Mouse (Mus musculus): ENCODE results near the gene Msrb1. TPM values are rescaled to one million over a fixed set of nuclear protein-coding genes. Genes with fewer than 3 reads are reported as not detected.
A peak's percentile ranks its signal among the peaks of the same experiment; 100 is the strongest.

Msrb1 gene
- polyA plus RNA-seq, 1 experiment: 54.2 TPM

GRCm38 (mm10) chr17:24746986-24747385 is 10.5 kb downstream of the Msrb1 start:
- Histone ChIP-seq H3K27me3 (ENCODE audit: control insufficient read depth, insufficient read depth, low read length) (peaks cover 10% of the 10 kb centered on the region; the same call in 1 of the 2 replicates), H3K27ac (ENCODE audit: insufficient read depth, low read depth, low read length) (no peak overlapping the region), H3K4me3 (ENCODE audit: low read depth, low read length) (no peak overlapping the region), H3K36me3 (ENCODE audit: control insufficient read depth, insufficient read depth, low read length) (peaks cover 7% of the 10 kb centered on the region), H3K4me1 (ENCODE audit: control insufficient read depth, insufficient read depth, insufficient read length, low read length) (no peaks in the 10 kb centered on the region)
- WGBS: 52% methylated on average over 4 of the region's 4 CpGs
- TF ChIP-seq CTCF (IDR thresholded peaks at IDR 0.05; ENCODE audit: extremely low read depth, insufficient read length, insufficient replicate concordance, low read depth, low read length) (no peak), POLR2A (IDR thresholded peaks at IDR 0.05; ENCODE audit: low read depth, low read length) (no peak)

- H3K4me3 ChIP-seq (ENCODE audit: low read depth, low read length): no peak overlapping the region
- H3K27me3 ChIP-seq (ENCODE audit: control insufficient read depth, insufficient read depth, low read length): peaks cover 44% of the 10 kb centered on the region
- no peak overlapping the region for H3K27ac ChIP-seq (ENCODE audit: insufficient read depth, low read depth, low read length)
- H3K4me1 ChIP-seq (ENCODE audit: control insufficient read depth, insufficient read depth, insufficient read length, low read length): peaks cover 7% of the 10 kb centered on the region
- H3K36me3 ChIP-seq (ENCODE audit: control insufficient read depth, insufficient read depth, low read length): no peaks in the 10 kb centered on the region
- TF ChIP-seq CTCF (IDR thresholded peaks at IDR 0.05; ENCODE audit: extremely low read depth, insufficient read length, insufficient replicate concordance, low read depth, low read length) (no peak), POLR2A (IDR thresholded peaks at IDR 0.05; ENCODE audit: low read depth, low read length) (no peak)
- 21% methylated on average over 4 of the region's 4 CpGs for WGBS
These were observed 15.1 kb downstream of the Msrb1 start for GRCm38 (mm10) chr17:24751528-24751927.

DNA sequence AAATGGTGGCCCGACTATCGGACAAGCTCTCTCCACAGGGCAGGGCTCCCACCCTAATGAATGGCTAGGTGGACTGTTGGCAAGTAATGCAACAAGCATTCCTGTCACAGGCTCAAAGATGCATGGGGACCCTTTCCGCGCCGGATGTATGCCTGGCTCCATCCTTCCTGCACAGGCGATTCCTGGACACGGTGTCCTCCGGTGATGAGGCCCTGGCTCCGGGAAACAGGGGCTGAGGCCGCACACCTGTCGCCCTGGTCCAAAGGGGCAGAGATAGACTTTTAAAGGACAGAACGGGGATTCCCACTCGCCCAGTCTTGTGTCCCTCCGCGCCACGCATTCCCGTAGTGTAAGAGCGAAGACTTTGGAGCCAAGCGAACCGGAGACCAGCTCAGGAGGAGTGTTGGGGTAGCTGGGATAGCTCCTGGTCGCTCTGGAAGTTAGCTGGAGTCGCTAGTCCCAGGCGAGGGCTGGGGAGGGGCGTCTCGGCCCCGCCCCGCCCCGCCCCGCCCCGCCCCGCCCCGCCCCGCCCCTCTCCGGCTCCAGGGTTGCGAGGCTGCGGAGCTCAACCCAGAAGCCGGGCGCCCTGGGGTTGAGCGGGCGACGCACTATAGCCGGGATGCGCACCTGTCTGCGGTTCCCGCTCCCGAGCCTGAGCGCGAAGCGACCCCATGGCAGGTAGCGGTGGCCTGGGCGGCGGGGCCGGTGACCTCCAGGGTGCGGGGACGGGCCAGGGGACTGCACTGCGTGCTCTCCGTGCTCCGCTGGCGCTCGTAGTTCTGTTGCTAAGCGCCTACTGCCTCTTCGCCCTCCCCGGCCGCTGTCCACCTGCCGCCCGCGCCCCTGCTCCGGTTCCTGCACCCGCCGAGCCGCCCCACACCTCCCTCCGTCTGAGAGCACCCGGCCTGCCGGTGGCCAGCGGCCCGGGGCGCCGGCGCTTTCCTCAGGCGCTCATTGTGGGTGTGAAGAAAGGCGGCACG is 16.3 kb downstream of the Msrb1 start, which contains the start of gene Hs3st6:
TSS of gene Hs3st6 (plus strand) at position 574 of the 980 bp plus-strand sequence.
- no peak for TF ChIP-seq POLR2A (IDR thresholded peaks at IDR 0.05; ENCODE audit: low read depth, low read length)
- no peak for TF ChIP-seq CTCF (IDR thresholded peaks at IDR 0.05; ENCODE audit: extremely low read depth, insufficient read length, insufficient replicate concordance, low read depth, low read length)
- under 1% methylated on average over 77 of the region's 82 CpGs for WGBS
- peaks cover 7% of the 10 kb centered on the region for H3K4me1 ChIP-seq (ENCODE audit: control insufficient read depth, insufficient read depth, insufficient read length, low read length)
- peak within 1 kb of the TSS; percentile 65 for H3K4me3 ChIP-seq (ENCODE audit: low read depth, low read length)
- H3K36me3 ChIP-seq (ENCODE audit: control insufficient read depth, insufficient read depth, low read length): no peaks in the 10 kb centered on the region
- H3K27me3 ChIP-seq (ENCODE audit: control insufficient read depth, insufficient read depth, low read length): peaks cover 44% of the 10 kb centered on the region
- no peak within 1 kb of the TSS for H3K27ac ChIP-seq (ENCODE audit: insufficient read depth, low read depth, low read length)

DNA sequence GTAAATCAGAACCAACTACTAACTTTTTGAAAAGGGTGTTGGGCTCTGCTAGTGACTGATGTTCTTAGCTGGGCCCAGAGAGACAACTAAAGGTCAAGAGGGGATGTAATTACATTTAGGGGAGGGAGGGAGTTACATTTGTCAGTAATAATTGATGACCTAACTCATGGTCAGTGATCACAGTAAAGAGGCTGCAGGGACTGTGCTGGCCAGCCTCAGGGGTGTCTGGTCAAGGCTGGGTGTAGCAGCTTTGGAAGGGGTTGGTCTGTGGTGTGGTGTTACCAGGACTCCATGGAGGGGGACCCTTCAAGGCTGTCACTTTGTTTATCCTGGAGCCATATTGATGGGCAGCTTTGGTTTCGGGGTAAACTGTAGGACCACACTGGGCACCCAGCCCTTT is 21.0 kb downstream of the Msrb1 start:
- TF ChIP-seq POLR2A (IDR thresholded peaks at IDR 0.05; ENCODE audit: low read depth, low read length): no peak
- TF ChIP-seq CTCF (IDR thresholded peaks at IDR 0.05; ENCODE audit: extremely low read depth, insufficient read length, insufficient replicate concordance, low read depth, low read length): no peak
- WGBS: 84% methylated on average over 1 of the region's 1 CpGs

DNA sequence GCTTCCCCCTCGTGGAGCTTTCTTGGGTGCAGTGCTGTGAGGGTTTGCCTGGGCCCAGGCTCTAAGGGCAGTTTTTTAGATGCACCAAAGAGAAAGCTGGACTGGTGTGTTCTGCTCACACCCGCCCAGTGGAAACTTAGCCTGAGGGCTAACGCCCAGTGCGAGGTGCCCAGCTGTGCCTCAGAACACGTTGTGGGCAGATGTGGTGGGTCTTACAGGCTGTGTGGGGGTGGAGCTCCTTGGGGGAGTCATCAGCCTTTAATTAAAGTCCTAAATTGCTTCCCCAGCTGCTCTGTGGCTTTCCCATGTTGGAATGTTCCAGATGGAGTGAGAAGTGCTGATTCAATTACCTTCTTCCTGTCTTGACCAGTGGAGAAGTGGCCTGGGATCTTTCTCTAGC is 24.7 kb downstream of the Msrb1 start:
- Histone ChIP-seq H3K27me3 (ENCODE audit: control insufficient read depth, insufficient read depth, low read length) (no peaks in the 10 kb centered on the region; the same call in 1 of the 2 replicates), H3K4me1 (ENCODE audit: control insufficient read depth, insufficient read depth, insufficient read length, low read length) (no peaks in the 10 kb centered on the region), H3K27ac (ENCODE audit: insufficient read depth, low read depth, low read length) (no peak overlapping the region), H3K36me3 (ENCODE audit: control insufficient read depth, insufficient read depth, low read length) (no peaks in the 10 kb centered on the region), H3K4me3 (ENCODE audit: low read depth, low read length) (no peak overlapping the region)
- 57% methylated on average over 5 of the region's 5 CpGs for WGBS
- no peak for TF ChIP-seq POLR2A (IDR thresholded peaks at IDR 0.05; ENCODE audit: low read depth, low read length)
- TF ChIP-seq CTCF (IDR thresholded peaks at IDR 0.05; ENCODE audit: extremely low read depth, insufficient read length, insufficient replicate concordance, low read depth, low read length): no peak

More for the DNA sequence above, 21.0 kb downstream of the Msrb1 start:
- H3K4me3 ChIP-seq (ENCODE audit: low read depth, low read length): no peak overlapping the region
- H3K4me1 ChIP-seq (ENCODE audit: control insufficient read depth, insufficient read depth, insufficient read length, low read length): peaks cover 6% of the 10 kb centered on the region
- H3K27ac ChIP-seq (ENCODE audit: insufficient read depth, low read depth, low read length): no peak overlapping the region
- H3K27me3 ChIP-seq (ENCODE audit: control insufficient read depth, insufficient read depth, low read length): peaks cover 30% of the 10 kb centered on the region
- H3K36me3 ChIP-seq (ENCODE audit: control insufficient read depth, insufficient read depth, low read length): no peaks in the 10 kb centered on the region

DNA sequence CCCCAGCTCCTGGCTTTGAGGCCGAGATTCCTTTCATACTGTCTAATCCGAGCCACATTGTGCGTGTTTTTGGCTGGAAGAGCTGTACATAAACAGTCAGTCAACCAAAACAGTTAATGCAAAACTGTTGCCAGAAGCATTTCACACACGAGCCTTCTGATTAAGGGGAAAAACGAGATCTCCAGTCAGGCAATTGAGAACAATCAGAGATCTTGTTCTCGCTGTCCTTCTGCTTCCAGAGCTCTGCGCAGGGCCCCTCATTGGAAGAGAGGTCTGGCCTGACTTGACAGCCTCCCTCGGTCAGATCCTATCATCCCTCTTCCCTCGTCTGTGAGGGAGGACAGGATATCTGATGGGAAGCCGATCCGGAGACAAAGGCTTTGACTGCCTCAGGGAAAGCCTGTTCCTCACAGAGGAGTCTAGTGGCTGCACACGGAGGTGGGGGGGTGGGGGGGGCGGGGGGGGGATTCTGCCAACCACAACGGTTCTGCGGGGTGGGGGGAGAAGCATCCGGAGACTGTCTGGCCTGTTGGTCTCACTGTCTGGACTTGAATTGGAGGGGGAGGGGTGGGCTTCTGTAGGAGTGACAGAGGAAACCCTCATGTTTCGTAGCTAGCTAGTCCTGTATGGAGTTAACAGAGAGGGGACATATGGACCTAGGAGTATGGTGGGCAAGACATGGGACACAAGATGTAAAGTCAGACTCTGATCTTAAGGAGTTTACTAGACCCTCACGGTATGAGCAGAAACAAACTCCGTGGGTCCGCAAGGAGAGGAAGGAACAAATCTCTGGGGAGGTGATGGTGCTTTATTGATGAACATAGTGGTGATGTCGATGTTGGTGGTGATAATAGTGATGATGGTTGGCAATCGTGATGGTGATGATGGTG is 28.8 kb downstream of the Msrb1 start:
- TF ChIP-seq POLR2A (IDR thresholded peaks at IDR 0.05; ENCODE audit: low read depth, low read length) (no peak), CTCF (IDR thresholded peaks at IDR 0.05; ENCODE audit: extremely low read depth, insufficient read length, insufficient replicate concordance, low read depth, low read length) (no peak)
- H3K36me3 ChIP-seq (ENCODE audit: control insufficient read depth, insufficient read depth, low read length): no peaks in the 10 kb centered on the region
- no peaks in the 10 kb centered on the region; the same call in 1 of the 2 replicates for H3K27me3 ChIP-seq (ENCODE audit: control insufficient read depth, insufficient read depth, low read length)
- no peaks in the 10 kb centered on the region for H3K4me1 ChIP-seq (ENCODE audit: control insufficient read depth, insufficient read depth, insufficient read length, low read length)
- H3K27ac ChIP-seq (ENCODE audit: insufficient read depth, low read depth, low read length): no peak overlapping the region
- 56% methylated on average over 21 of the region's 22 CpGs for WGBS
- H3K4me3 ChIP-seq (ENCODE audit: low read depth, low read length): no peak overlapping the region

All from small intestine, adult 2 months (tissue).